Mouse (Mus musculus): ENCODE results near the gene Robo1.

The Robo1 gene

DNA sequence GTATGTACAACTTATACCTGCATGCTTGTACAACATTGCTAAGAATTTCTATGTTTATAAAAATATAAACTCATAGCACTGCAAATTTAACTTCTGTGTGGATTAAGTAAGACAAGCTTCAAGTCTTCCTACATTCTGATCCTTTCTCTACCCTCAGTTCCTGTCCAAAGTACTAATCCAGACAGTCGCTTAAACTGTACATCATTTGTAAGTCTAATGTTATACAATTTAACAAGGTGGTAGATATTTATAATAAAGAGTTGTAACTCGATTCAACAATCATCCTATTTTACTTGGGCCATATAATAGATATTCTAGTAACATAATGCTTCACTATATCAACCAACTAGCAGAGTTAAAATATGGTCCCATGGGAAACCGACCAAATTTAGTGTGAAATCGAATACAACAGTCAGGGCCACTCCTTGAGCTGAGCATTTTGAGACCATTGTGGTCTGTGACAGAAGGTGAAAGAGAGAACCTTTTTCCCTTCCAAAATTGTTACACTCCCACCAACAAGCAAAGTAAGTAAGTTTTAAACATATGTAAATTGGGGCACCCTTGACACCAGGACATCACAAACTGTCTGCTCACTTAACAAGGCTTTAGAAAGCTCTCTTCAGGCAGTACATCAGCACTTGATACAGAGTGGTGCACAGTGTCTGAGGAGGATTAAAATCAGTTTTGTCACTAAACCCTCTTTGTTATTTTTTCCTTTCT, 295.5 kb downstream of the Robo1 start:
- no peak for DNase-seq (ENCODE audit: low read depth, low spot score)

- peak; percentile 16 for DNase-seq (ENCODE audit: low read depth, low spot score)
Measured at GRCm38 (mm10) chr16:72605066-72605465, 297.0 kb downstream of the Robo1 start.

GRCm38 (mm10) chr16:72610661-72611112, 302.6 kb downstream of the Robo1 start:
- no peak for DNase-seq (ENCODE audit: low read depth, low spot score)

DNA sequence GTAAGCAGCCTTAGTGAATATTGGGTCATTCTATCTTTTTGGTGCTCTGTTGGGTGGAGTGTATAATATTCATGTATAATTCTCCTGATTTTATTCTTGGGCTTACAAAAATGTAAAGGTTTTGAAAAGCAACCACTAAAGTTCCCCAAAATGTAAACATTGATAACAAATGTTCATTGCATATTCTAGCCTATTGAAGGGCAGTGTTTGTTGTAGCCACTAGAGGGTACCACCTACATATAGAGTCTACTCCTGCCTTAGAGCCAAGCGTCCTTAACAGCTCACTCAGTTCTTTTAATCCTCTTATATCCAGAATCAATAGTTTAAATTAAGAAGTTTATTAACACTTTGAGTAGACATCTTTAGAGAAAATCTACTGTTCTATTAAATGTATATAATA, 306.8 kb downstream of the Robo1 start:
- no peak for DNase-seq (ENCODE audit: low read depth, low spot score)

GRCm38 (mm10) chr16:72615360-72615759, 307.3 kb downstream of the Robo1 start:
- DNase-seq (ENCODE audit: low read depth, low spot score), result no peak

GRCm38 (mm10) chr16:72622371-72622770, 314.3 kb downstream of the Robo1 start:
- DNase-seq (ENCODE audit: low read depth, low spot score), result no peak

GRCm38 (mm10) chr16:72622868-72623267, 314.8 kb downstream of the Robo1 start:
- no peak for DNase-seq (ENCODE audit: low read depth, low spot score)

DNA sequence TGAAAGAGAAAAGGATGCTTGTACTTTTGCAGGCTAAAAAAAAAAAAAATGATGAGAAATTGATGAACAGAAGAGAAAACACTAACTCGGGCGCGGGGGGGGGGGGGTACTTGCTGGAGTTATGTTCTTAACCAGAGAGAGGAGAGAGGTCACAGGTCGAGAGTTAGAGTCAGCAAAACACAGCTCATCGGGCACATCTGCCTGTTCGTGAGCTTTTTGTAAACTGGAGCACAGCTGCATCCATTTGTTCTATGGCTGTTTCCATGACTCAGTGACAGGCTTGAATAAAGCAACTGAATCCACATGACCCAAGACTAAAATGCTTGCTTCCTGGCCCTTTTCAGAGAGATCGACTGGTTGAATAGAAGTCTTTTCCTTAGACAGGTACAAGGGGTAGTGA, 325.7 kb downstream of the Robo1 start:
- DNase-seq (ENCODE audit: low read depth, low spot score), result no peak

DNA sequence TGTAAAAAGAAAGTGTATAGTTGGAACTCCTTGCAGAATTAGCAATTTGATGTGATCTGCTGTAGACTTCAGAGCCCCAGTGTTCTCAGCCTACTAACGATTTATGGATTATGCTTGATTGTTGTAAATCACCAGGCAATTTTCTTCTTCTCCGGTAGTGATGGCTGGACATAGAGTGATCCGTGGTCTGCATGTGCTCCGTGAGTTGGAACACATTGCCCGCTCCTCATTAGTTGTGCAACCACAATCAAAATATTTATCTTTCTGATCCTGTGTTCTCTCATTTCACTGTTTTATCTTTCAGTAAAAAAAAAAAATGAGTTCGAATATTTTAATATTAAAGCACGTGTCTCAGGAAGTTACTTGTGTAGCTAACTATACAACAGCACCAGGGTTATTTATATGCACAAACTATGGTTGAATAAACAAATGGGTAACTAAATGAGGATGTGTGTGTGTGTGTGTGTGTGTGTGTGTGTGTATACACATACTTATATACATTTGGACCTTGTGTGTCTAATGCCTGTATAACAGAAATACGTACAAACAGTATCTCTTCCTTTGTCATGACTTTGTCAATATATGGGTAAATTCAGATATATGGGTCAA, 331.3 kb downstream of the Robo1 start:
- no peak for DNase-seq (ENCODE audit: low read depth, low spot score)

DNA sequence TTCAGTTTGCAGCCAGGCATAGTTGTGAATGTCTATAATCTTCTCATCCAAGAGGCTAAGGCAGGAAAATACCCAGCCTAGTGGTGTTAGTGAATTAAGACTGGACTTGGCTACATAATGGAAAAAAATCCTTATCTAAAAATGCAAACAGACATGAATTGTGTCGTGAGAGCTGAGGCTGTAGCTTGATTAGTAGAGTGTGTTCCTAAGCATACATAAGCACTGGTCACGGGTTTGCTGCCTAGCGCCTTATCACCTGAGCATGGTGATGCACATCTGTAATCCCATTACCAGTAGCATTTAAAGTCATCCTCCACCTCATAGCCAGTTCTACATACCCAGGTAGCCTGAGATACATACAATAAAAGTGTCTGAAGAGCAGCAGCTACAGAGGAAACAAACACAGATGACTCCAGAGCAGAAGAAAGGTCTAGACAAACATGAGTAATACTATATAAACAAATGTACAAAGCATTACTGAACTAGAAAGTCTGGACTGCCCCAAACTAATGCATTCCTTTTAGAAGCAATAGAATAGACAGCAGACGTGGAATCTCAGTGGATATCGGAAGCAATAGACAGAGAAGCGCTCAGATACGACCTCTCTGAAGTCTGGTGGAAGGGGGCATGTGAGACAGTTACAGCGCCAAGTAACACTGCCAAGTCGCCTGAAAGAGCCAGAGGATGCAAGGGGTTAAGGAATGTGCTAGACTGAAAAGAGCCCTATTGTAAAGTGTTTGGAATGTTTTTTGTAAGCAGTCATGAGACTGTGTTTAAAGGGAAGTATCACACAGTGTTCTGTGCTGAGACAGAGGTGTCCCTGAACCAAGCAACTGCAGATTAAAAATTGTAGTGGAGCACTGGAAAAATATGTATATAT, 333.1 kb downstream of the Robo1 start:
- no peak for DNase-seq (ENCODE audit: low read depth, low spot score)

GRCm38 (mm10) chr16:72645890-72646289, 337.8 kb downstream of the Robo1 start:
- DNase-seq (ENCODE audit: low read depth, low spot score), result no peak

DNA sequence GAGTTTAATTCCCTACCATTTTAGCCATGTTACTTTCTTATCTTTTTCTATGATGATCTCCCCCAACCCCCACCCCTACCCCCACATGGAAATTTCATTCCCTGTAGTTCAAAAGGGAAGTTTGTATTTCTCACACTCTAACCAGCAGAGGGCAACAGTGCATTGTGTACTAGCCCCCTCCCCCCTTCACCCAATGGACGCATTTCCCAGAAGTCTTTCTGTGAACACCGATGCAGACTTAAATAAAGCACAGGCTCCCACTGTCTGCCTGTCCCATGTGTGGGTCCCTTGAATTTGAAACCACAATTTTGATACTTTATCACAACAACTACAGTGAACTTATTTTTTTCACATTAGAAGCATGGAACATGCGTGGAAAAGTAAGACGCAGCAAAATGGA, 341.2 kb downstream of the Robo1 start:
- no peak for DNase-seq (ENCODE audit: low read depth, low spot score)

DNA sequence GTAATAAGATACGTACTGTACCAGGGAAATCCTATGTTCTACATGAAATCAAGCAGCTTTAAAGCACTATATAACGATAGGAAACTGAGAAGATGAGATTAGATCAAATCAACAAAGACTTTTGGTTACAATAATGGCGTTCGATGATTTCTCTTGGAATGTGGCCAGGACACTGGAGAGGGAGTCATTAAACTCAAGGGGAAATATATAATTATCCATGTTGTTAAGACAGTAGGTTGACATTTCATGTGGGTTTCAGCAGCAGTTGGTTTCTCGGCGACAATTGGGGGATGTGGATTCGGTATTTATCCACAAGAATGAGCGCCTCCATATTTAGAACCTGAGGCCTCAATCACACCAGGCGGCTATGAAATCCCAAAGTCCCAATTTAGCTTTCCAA, 347.3 kb downstream of the Robo1 start:
- no peak for DNase-seq (ENCODE audit: low read depth, low spot score)

DNA sequence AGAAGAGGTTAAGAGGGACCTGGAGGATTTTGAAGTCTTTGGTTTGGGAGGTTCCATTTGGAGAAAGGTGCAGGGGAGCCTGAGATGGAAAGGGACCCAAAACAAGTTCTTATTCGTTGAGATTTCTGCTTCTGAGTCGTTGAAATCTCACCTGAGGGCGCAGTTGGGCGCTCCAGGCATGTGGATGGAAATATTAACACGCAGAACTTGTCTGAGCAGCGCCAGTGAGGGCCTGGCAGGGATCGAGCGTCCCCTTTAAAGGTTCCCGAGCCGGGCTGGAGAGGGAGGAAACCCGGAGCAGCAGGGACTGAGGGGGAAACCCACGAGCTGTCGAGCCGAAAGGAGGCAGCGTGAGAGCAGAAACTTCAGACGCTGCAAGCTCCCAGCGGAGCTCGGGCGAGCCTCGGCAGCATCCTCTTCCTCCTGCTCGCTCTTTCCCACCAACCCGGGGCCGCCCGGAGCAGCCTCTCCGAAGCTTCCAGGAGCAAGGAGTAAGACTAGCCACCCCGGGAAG, 354.8 kb downstream of the Robo1 start:
- DNase-seq (ENCODE audit: low read depth, low spot score), result no peak

DNA sequence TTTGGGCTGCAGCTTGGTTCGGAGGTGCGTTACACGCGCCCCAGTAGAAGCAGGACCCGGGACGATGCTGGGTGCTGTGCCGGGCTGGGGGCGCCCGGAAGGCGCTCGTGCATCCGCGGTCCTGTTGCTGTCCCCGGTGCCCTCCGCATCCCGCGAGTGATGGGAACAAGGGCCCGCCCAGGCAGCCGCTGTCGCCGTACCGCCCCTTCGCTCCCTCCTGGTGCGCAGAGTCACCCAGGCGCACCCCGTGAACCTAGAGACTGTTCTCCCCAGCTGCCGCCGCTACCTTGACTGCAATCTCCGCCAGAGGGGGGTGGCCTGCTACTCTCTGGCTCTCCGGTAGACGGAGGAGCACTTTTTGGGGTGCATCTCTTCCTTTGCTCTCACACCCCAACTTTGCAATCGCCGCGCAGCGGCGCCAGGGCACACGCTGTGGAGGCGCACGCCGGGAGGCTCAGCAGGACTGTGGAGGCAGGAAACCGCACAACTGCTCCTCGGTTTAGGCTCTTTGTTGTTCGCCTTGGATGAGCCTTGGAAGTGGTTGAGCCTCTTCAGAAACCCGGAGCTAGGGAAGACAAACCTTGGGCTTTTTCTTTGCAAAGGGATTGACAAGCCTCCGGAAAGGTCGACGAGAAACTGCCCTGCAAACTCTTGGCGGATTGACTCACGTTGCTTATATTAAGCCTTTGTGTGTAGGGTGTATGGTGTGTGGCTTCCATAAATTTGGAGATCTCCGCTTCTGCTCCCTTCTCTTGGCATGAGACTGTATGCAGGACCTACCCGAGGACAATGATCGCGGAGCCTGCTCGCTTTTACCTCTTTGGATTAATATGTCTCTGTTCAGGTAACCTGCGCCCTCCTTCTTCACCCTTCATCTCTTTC, 355.5 kb downstream of the Robo1 start:
- no peak for DNase-seq (ENCODE audit: low read depth, low spot score)

GRCm38 (mm10) chr16:72664233-72664613, 356.1 kb downstream of the Robo1 start:
- DNase-seq (ENCODE audit: low read depth, low spot score), result no peak

- DNase-seq (ENCODE audit: low read depth, low spot score), result no peak
Measured at GRCm38 (mm10) chr16:72664806-72665205, 356.7 kb downstream of the Robo1 start.

GRCm38 (mm10) chr16:72665454-72665853, 357.3 kb downstream of the Robo1 start:
- DNase-seq (ENCODE audit: low read depth, low spot score), result peak; percentile 27

GRCm38 (mm10) chr16:72670240-72671038, 362.3 kb downstream of the Robo1 start:
- DNase-seq (ENCODE audit: low read depth, low spot score), result no peak

- no peak for DNase-seq (ENCODE audit: low read depth, low spot score)
Measured at GRCm38 (mm10) chr16:72677234-72677633, 369.1 kb downstream of the Robo1 start.
